Mouse (Mus musculus) hindbrain, embryonic 13.5 days (tissue): ENCODE data around the gene Gm2115. TPM values are rescaled to one million over a fixed set of nuclear protein-coding genes. Genes with fewer than 3 reads are reported as not detected.

Experiments
- ATAC-seq: fragments of 200-750 bp; cut with Nextera tagmentation; 2 replicates; pipeline ENCODE4 v1.8.0; 2017; ENCODE audit warnings: moderate TSS enrichment; ENCODE audit not compliant: low FRiP score
- H3K27ac ChIP-seq: fragments of 300-500 bp; sonication (generic); 2 replicates; pipeline ENCODE4 v1.5.1; 2015; ENCODE audit warnings: inconsistent platforms, mild to moderate bottlenecking, moderate library complexity
- H3K27me3 ChIP-seq: fragments of 300-500 bp; sonication (generic); 2 replicates; pipeline ENCODE4 v1.6.1; 2015; ENCODE audit warnings: mild to moderate bottlenecking, inconsistent platforms
- H3K36me3 ChIP-seq: fragments of 300-500 bp; sonication (generic); 2 replicates; pipeline ENCODE4 v1.6.1; 2015; ENCODE audit warnings: mild to moderate bottlenecking, inconsistent platforms
- H3K4me1 ChIP-seq: fragments of 300-500 bp; sonication (generic); replicated peaks from 2 replicates; pipeline ENCODE4 v1.6.1; 2015; ENCODE audit warnings: inconsistent platforms
- H3K4me2 ChIP-seq: fragments of 300-500 bp; sonication (generic); 2 replicates; pipeline ENCODE4 v1.6.1; 2015; ENCODE audit warnings: inconsistent platforms, mild to moderate bottlenecking, moderate library complexity
- H3K4me3 ChIP-seq: fragments of 300-500 bp; sonication (generic); 2 replicates; pipeline ENCODE4 v1.5.1; 2015; ENCODE audit warnings: mild to moderate bottlenecking, inconsistent platforms
- H3K9ac ChIP-seq: fragments of 300-500 bp; sonication (generic); 2 replicates; pipeline ENCODE4 v1.6.1; 2015; ENCODE audit warnings: mild to moderate bottlenecking, inconsistent platforms
- H3K9me3 ChIP-seq: fragments of 300-500 bp; sonication (generic); 2 replicates; pipeline ENCODE4 v1.6.1; 2016; ENCODE audit warnings: inconsistent platforms
- WGBS: fragments of 180-500 bp; shearing (Covaris S2); methylation state at CpG from one replicate; pipeline ENCODE4 v1.1.7; 2015; 5-methylcytosine and 5-hydroxymethylcytosine counted together
- polyA plus RNA-seq: library from polyadenylated mRNA; unstranded; fragments of >200 nt; fragmentation: Nextera tagmentation; extraction: Ambion mirVana; gene quantifications from 2 replicates; pipeline ENCODE4 v1.2.1, GENCODE M21; 2015

The Gm2115 gene
- polyA plus RNA-seq, 1 experiment from 2014 or later = 0.43 TPM

- WGBS = 88% methylated on average over 2 of the region's 2 CpGs
- H3K9me3 ChIP-seq = no peaks in the 10 kb centered on the region
- H3K27ac ChIP-seq = no peak overlapping the region
- H3K9ac ChIP-seq = no peak overlapping the region
- no peak overlapping the region for H3K4me2 ChIP-seq
- H3K27me3 ChIP-seq = no peaks in the 10 kb centered on the region
- no peaks in the 10 kb centered on the region for H3K36me3 ChIP-seq
- peaks cover 2% of the 10 kb centered on the region; the same call in 1 of the 2 replicates for H3K4me1 ChIP-seq
- no peak overlapping the region for H3K4me3 ChIP-seq
- ATAC-seq = no peak
Observed at GRCm38 (mm10) chr7:84551472-84551871, 22.7 kb downstream of the Gm2115 start.

DNA sequence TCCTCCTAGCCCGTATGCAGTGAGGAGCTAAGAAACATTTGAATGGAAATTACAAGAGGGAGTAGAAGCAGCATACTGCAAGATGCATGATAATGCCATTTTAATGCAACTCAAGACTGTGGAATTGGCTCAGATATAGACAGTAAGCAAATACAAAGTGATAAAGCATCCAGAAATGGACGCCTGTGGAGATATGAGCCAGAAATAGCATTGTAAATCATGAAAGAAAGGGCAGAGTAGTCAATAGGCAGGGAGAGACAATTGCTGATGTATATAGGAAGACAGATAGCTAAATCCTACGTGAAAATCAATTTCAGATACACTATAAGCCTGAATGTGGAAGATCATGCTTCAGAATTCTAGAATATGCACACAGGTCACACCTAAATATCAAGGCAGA lies 26.5 kb downstream of the Gm2115 start:
- no peak overlapping the region for H3K4me2 ChIP-seq
- H3K27ac ChIP-seq = no peak overlapping the region
- H3K9ac ChIP-seq = no peak overlapping the region
- H3K4me3 ChIP-seq = no peak overlapping the region
- peaks cover 2% of the 10 kb centered on the region; the same call in 1 of the 2 replicates for H3K4me1 ChIP-seq
- H3K36me3 ChIP-seq = no peaks in the 10 kb centered on the region
- no peaks in the 10 kb centered on the region for H3K27me3 ChIP-seq
- H3K9me3 ChIP-seq = no peaks in the 10 kb centered on the region
- 54% methylated on average over 3 of the region's 3 CpGs for WGBS
- ATAC-seq = 0 out of 2 replicates have a peak, but pooled peaks have one; percentile 46

DNA sequence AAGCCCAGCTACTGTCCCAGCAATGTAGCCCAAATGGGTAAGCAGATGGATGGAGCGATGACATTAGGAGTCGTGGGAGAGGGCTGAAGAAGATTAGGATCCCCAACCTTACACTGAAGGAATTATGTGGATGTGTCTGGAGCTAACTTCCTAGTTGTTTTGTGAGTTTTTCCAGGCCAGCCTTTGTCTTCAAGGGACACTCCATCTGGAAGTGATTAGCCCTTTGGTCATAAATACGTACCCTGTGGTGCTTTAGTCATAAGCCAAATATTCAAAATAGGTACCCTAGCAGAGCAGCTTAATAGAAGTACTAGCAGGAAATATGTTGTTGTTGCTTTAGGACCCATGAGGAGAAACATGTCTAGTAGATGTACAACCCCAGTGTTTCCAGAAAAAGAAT lies 28.6 kb downstream of the Gm2115 start:
- no peak for ATAC-seq
- WGBS = 84% methylated on average over 3 of the region's 3 CpGs

GRCm38 (mm10) chr7:84560500-84560899 lies 31.7 kb downstream of the Gm2115 start:
- H3K36me3 ChIP-seq = no peaks in the 10 kb centered on the region
- no peak overlapping the region for H3K9ac ChIP-seq
- ATAC-seq = no peak
- H3K4me3 ChIP-seq = no peak overlapping the region
- H3K27me3 ChIP-seq = no peaks in the 10 kb centered on the region
- H3K4me2 ChIP-seq = no peak overlapping the region
- no peak overlapping the region for H3K27ac ChIP-seq
- H3K4me1 ChIP-seq = no peaks in the 10 kb centered on the region
- 100% methylated on average over 1 of the region's 1 CpGs for WGBS
- H3K9me3 ChIP-seq = no peaks in the 10 kb centered on the region

More for the DNA sequence above, 28.6 kb downstream of the Gm2115 start:
- H3K4me2 ChIP-seq = no peak overlapping the region
- H3K27me3 ChIP-seq = no peaks in the 10 kb centered on the region
- no peak overlapping the region for H3K9ac ChIP-seq
- H3K9me3 ChIP-seq = no peaks in the 10 kb centered on the region
- no peak overlapping the region for H3K27ac ChIP-seq
- H3K36me3 ChIP-seq = no peaks in the 10 kb centered on the region
- no peak overlapping the region for H3K4me3 ChIP-seq
- peaks cover 2% of the 10 kb centered on the region; the same call in 1 of the 2 replicates for H3K4me1 ChIP-seq

- H3K4me3 ChIP-seq = no peak overlapping the region
- no peak overlapping the region for H3K4me2 ChIP-seq
- H3K4me1 ChIP-seq = no peaks in the 10 kb centered on the region
- H3K9me3 ChIP-seq = no peaks in the 10 kb centered on the region
- ATAC-seq = no peak
- no peaks in the 10 kb centered on the region for H3K27me3 ChIP-seq
- no peak overlapping the region for H3K9ac ChIP-seq
- 89% methylated on average over 3 of the region's 3 CpGs for WGBS
- no peak overlapping the region for H3K27ac ChIP-seq
- H3K36me3 ChIP-seq = no peaks in the 10 kb centered on the region
Observed at GRCm38 (mm10) chr7:84564236-84564635, 35.5 kb downstream of the Gm2115 start.

DNA sequence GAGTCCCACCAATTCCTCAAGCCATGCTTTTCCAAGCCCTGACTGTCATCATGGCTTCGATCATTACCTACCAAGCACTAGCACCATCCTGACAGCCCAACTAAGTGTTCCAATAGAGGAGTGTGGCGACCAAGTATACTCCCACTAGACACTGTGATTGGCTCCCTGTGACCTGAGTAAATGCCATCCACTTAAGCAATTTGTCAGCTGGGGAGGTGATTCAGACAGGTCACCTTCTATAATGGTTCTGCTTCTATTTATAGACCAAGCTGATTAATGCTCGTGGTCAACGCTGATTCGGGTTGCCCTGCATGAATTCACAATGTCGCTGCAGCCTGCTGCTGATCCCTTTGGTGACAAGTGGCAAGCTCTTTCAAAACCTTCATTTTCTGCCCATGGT lies 37.4 kb downstream of the Gm2115 start:
- H3K36me3 ChIP-seq = no peaks in the 10 kb centered on the region
- no peaks in the 10 kb centered on the region for H3K4me1 ChIP-seq
- H3K4me2 ChIP-seq = no peak overlapping the region
- WGBS = 84% methylated on average over 6 of the region's 6 CpGs
- peak; percentile 24; the same call in 1 of the 2 replicates for ATAC-seq
- no peaks in the 10 kb centered on the region for H3K9me3 ChIP-seq
- H3K27ac ChIP-seq = no peak overlapping the region
- no peak overlapping the region for H3K4me3 ChIP-seq
- no peak overlapping the region for H3K9ac ChIP-seq
- no peaks in the 10 kb centered on the region for H3K27me3 ChIP-seq

GRCm38 (mm10) chr7:84577034-84577433 lies 48.3 kb downstream of the Gm2115 start:
- no peak for ATAC-seq
- Histone ChIP-seq H3K27ac (no peak overlapping the region), H3K4me2 (no peak overlapping the region), H3K27me3 (no peaks in the 10 kb centered on the region), H3K36me3 (no peaks in the 10 kb centered on the region), H3K9ac (no peak overlapping the region), H3K4me1 (no peaks in the 10 kb centered on the region), H3K4me3 (no peak overlapping the region), H3K9me3 (no peaks in the 10 kb centered on the region)
- 91% methylated on average over 2 of the region's 2 CpGs for WGBS

DNA sequence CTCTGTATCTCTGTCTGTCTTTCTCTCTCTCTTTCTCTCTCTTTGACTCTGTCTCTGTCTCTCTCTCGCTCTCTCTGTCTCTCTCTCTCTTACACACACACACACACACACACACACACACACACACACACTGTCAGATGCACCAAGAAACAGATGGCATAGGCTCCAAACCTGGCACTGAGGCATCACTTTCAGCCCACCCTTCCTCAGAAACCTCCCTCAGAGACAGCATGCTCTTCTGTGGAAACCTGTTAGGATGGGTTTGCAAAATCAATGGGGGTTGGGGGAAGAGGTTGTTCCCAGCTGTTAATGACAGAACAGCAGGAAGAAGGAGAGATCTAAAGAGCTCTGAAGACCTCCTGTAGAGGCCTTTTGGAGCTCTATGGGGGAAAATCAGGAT lies 50.1 kb downstream of the Gm2115 start:
- Histone ChIP-seq H3K4me1 (no peaks in the 10 kb centered on the region), H3K36me3 (no peaks in the 10 kb centered on the region), H3K27ac (no peak overlapping the region), H3K4me2 (no peak overlapping the region), H3K9ac (no peak overlapping the region), H3K9me3 (no peaks in the 10 kb centered on the region), H3K4me3 (no peak overlapping the region), H3K27me3 (no peaks in the 10 kb centered on the region)
- ATAC-seq = no peak
- 89% methylated on average over 1 of the region's 1 CpGs for WGBS

GRCm38 (mm10) chr7:84579769-84580168 lies 51.0 kb downstream of the Gm2115 start:
- WGBS = 89% methylated on average over 1 of the region's 1 CpGs
- H3K9me3 ChIP-seq = no peaks in the 10 kb centered on the region

DNA sequence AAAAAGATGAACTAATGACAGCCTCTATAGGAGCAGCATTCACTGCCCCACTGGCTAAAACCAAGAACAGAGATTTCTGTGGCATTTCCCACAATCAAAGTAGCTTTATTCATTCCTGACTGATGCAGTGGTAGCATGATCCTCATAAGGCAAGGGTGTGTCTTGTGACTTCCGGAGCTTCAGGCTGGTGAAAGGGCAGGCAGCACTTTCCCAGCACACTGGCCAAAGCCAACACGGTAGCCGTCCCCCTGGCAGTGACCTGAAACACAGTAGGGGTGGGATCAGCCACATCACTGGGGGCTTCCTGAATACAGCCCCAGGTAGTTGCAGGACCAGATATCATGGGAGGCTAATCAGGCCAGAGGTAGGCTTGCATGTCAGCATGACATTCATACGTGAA lies 56.3 kb downstream of the Gm2115 start:
- H3K4me2 ChIP-seq = no peak overlapping the region
- 91% methylated on average over 4 of the region's 4 CpGs for WGBS
- ATAC-seq = no peak

More at GRCm38 (mm10) chr7:84579769-84580168, 51.0 kb downstream of the Gm2115 start:
- no peaks in the 10 kb centered on the region for H3K27me3 ChIP-seq
- no peak overlapping the region for H3K4me3 ChIP-seq
- no peak overlapping the region for H3K4me2 ChIP-seq
- H3K9ac ChIP-seq = no peak overlapping the region
- no peak for ATAC-seq
- H3K36me3 ChIP-seq = no peaks in the 10 kb centered on the region
- H3K27ac ChIP-seq = no peak overlapping the region
- H3K4me1 ChIP-seq = no peaks in the 10 kb centered on the region

GRCm38 (mm10) chr7:84586360-84587100 lies 57.8 kb downstream of the Gm2115 start:
- Histone ChIP-seq H3K4me1 (no peaks in the 10 kb centered on the region), H3K9me3 (no peaks in the 10 kb centered on the region), H3K4me3 (no peak overlapping the region), H3K9ac (no peak overlapping the region), H3K36me3 (no peaks in the 10 kb centered on the region), H3K27me3 (no peaks in the 10 kb centered on the region), H3K27ac (no peak overlapping the region), H3K4me2 (no peak overlapping the region)
- WGBS = 44% methylated on average over 3 of the region's 3 CpGs
- ATAC-seq = no peak

More for the DNA sequence above, 56.3 kb downstream of the Gm2115 start:
- Histone ChIP-seq H3K9me3 (no peaks in the 10 kb centered on the region), H3K9ac (no peak overlapping the region), H3K4me1 (no peaks in the 10 kb centered on the region), H3K4me3 (no peak overlapping the region), H3K27me3 (no peaks in the 10 kb centered on the region), H3K36me3 (no peaks in the 10 kb centered on the region), H3K27ac (no peak overlapping the region)

GRCm38 (mm10) chr7:84587101-84587783 lies 58.5 kb downstream of the Gm2115 start:
- Histone ChIP-seq H3K4me1 (no peaks in the 10 kb centered on the region), H3K4me2 (no peak overlapping the region), H3K4me3 (no peak overlapping the region), H3K27ac (no peak overlapping the region), H3K36me3 (no peaks in the 10 kb centered on the region), H3K9me3 (no peaks in the 10 kb centered on the region), H3K27me3 (no peaks in the 10 kb centered on the region), H3K9ac (no peak overlapping the region)
- no peak for ATAC-seq
- 89% methylated on average over 5 of the region's 5 CpGs for WGBS

DNA sequence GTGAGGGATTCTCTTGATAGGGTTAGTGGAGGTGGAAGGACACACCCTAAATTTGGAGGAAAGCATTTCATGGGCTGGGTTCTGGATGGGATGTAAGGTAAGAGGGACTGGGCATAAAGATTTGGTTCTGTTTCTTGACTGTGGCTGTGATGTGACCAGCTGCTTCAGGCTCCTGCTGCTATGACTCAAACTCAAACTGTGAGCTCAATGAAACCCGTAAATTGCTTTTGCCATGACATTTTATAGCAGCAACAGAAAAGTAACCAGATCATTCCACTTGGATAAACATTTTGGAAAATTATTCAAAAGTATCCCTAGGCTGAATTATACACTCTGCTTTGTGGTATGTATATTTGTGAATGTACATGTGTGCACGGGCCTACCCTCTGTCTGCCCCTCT lies 61.9 kb downstream of the Gm2115 start:
- ATAC-seq = no peak
- H3K36me3 ChIP-seq = no peaks in the 10 kb centered on the region
- no peaks in the 10 kb centered on the region for H3K27me3 ChIP-seq
- H3K4me2 ChIP-seq = no peak overlapping the region
- WGBS = 93% methylated on average over 2 of the region's 2 CpGs
- H3K27ac ChIP-seq = no peak overlapping the region
- no peak overlapping the region for H3K4me3 ChIP-seq
- H3K9me3 ChIP-seq = no peaks in the 10 kb centered on the region
- H3K4me1 ChIP-seq = no peaks in the 10 kb centered on the region
- H3K9ac ChIP-seq = no peak overlapping the region
